Mouse (Mus musculus): ENCODE measurements around the gene Phactr4.

Phactr4 gene

GRCm38 (mm10) chr4:132369953-132370750, 52.1 kb downstream of the Phactr4 start:
- DNase-seq (ENCODE audit: low spot score in 2 of 2) = no peak

- no peak for DNase-seq (ENCODE audit: low spot score in 2 of 2)
Observed at GRCm38 (mm10) chr4:132367480-132368201, 54.6 kb downstream of the Phactr4 start.

- DNase-seq (ENCODE audit: low spot score in 2 of 2) = no peak
Observed at GRCm38 (mm10) chr4:132365450-132366060, 56.7 kb downstream of the Phactr4 start.

GRCm38 (mm10) chr4:132363487-132363886, 58.8 kb downstream of the Phactr4 start:
- no peak for DNase-seq (ENCODE audit: low spot score in 2 of 2)

GRCm38 (mm10) chr4:132359510-132359909, 62.8 kb downstream of the Phactr4 start:
- no peak for DNase-seq (ENCODE audit: low spot score in 2 of 2)

GRCm38 (mm10) chr4:132356170-132356569, 66.1 kb downstream of the Phactr4 start:
- peak in 1 of 2 experiments; percentile 19 for DNase-seq (ENCODE audit: low spot score in 2 of 2)

- no peak for DNase-seq (ENCODE audit: low spot score in 2 of 2)
Observed at GRCm38 (mm10) chr4:132355403-132355802, 66.9 kb downstream of the Phactr4 start.

- no peak for DNase-seq (ENCODE audit: low spot score in 2 of 2)
Observed at GRCm38 (mm10) chr4:132354571-132354970, 67.7 kb downstream of the Phactr4 start.

- DNase-seq (ENCODE audit: low spot score in 2 of 2) = peak; percentile 76 to 92
Observed at GRCm38 (mm10) chr4:132353481-132353885, 68.8 kb downstream of the Phactr4 start, which contains the start of gene Rcc1. Rcc1 (minus strand) TSS chr4:132353605.

GRCm38 (mm10) chr4:132352739-132353138, 69.5 kb downstream of the Phactr4 start:
- DNase-seq (ENCODE audit: low spot score in 2 of 2) = no peak

GRCm38 (mm10) chr4:132351401-132351800, 70.9 kb downstream of the Phactr4 start:
- no peak for DNase-seq (ENCODE audit: low spot score in 2 of 2)

- no peak for DNase-seq (ENCODE audit: low spot score in 2 of 2)
Observed at GRCm38 (mm10) chr4:132350854-132351253, 71.4 kb downstream of the Phactr4 start.

- DNase-seq (ENCODE audit: low spot score in 2 of 2) = no peak
Observed at GRCm38 (mm10) chr4:132350123-132350740, 72.1 kb downstream of the Phactr4 start.

GRCm38 (mm10) chr4:132349495-132350122, 72.7 kb downstream of the Phactr4 start:
- DNase-seq (ENCODE audit: low spot score in 2 of 2) = no peak

- DNase-seq (ENCODE audit: low spot score in 2 of 2) = no peak
Observed at GRCm38 (mm10) chr4:132346661-132347060, 75.6 kb downstream of the Phactr4 start.

- no peak for DNase-seq (ENCODE audit: low spot score in 2 of 2)
Observed at GRCm38 (mm10) chr4:132346261-132346660, 76.0 kb downstream of the Phactr4 start.

- no peak for DNase-seq (ENCODE audit: low spot score in 2 of 2)
Observed at GRCm38 (mm10) chr4:132345843-132346212, 76.5 kb downstream of the Phactr4 start.

GRCm38 (mm10) chr4:132345135-132345842, 77.0 kb downstream of the Phactr4 start:
- peak; percentile 60 to 97 for DNase-seq (ENCODE audit: low spot score in 2 of 2)

- DNase-seq (ENCODE audit: low spot score in 2 of 2) = no peak
Observed at GRCm38 (mm10) chr4:132344403-132345134, 77.7 kb downstream of the Phactr4 start.

GRCm38 (mm10) chr4:132341451-132341850, 80.8 kb downstream of the Phactr4 start:
- DNase-seq (ENCODE audit: low spot score in 2 of 2) = no peak

All from left cerebral cortex, adult 9 months (tissue).